Mouse (Mus musculus) right cerebral cortex, postnatal 4 days (tissue): ENCODE results near the gene Smim1.

Source experiments
- DNase-seq: peaks from one replicate; pipeline ENCODE4 v3.0.0-alpha.2; 2022

Gene Smim1

GRCm38 (mm10) chr4:154019571-154019970 is 6.5 kb downstream of the Smim1 start:
- DNase-seq, result peak; percentile 42

GRCm38 (mm10) chr4:154015476-154015875 is 10.6 kb downstream of the Smim1 start:
- no peak for DNase-seq

GRCm38 (mm10) chr4:154012132-154012882 is 13.7 kb downstream of the Smim1 start:
- DNase-seq, result no peak

GRCm38 (mm10) chr4:154011646-154012089 is 14.4 kb downstream of the Smim1 start, which contains the start of gene Lrrc47:
Lrrc47 (plus strand) TSS chr4:154011731.
- peak; percentile 78 for DNase-seq

- no peak for DNase-seq
Measured at GRCm38 (mm10) chr4:154010907-154011645, 15.0 kb downstream of the Smim1 start.

GRCm38 (mm10) chr4:154007759-154008158 is 18.3 kb downstream of the Smim1 start:
- DNase-seq, result peak; percentile 32

- DNase-seq, result no peak
Measured at GRCm38 (mm10) chr4:154006264-154006663, 19.8 kb downstream of the Smim1 start.

- no peak for DNase-seq
Measured at GRCm38 (mm10) chr4:154005488-154005887, 20.5 kb downstream of the Smim1 start.

- DNase-seq, result no peak
Measured at GRCm38 (mm10) chr4:153993505-153993904, 32.5 kb downstream of the Smim1 start.

- DNase-seq, result no peak
Measured at GRCm38 (mm10) chr4:153992715-153993114, 33.3 kb downstream of the Smim1 start.

- DNase-seq, result no peak
Measured at GRCm38 (mm10) chr4:153980470-153980869, 45.6 kb downstream of the Smim1 start.

GRCm38 (mm10) chr4:153979243-153979642 is 46.8 kb downstream of the Smim1 start:
- no peak for DNase-seq

- no peak for DNase-seq
Measured at GRCm38 (mm10) chr4:153975768-153976167, 50.3 kb downstream of the Smim1 start.

GRCm38 (mm10) chr4:153975292-153975662 is 50.8 kb downstream of the Smim1 start:
- DNase-seq, result no peak

GRCm38 (mm10) chr4:153974431-153975291 is 51.4 kb downstream of the Smim1 start, which contains the start of the genes Dffb and Cep104:
Dffb (minus strand) TSS chr4:153975126.
Cep104 (plus strand) TSS chr4:153975194.
- peak; percentile 96 for DNase-seq
